Comparison of ENCODE assay signal across 8 mouse cellular contexts in the genomic region with DNA sequence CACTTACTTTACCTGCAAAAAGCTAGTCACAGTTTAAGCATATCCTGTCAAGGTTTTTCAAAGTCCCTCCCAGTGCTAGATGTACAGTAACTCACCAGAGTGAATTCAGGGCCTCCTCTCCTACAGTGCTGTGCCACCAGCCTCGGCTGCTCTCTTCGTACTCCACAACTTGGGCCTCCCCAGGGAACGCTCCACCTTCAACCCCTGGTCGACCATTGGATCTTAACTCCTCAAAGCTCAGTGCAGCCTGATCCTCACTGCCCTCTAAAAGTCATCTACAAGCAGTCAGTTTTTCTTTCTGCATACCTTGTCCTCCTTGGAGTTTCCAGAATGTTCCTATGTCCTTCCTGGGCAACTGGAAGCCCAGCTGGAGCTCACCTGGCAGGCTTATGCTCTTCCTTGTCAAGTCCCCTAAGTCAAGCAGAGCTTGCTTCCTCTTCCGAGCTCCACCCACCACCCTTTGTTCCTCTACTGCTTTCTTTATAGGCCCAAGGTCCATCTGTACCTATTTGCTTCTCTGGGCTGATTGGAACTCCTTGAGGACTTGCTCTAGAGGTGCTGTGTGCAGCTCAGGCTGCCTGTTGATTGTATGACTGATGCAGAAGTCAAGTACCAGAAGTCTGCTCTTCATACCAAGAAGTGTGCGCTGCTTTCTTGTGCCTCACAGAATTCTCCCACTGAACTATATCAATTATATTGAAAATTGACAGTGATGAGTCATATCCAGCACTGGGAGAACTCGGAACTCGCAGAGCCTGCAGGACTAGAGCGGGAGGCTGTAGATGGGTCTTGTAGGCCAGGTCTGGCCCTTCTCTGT.
A peak's percentile ranks its signal among the peaks of the same experiment; 100 is the strongest.
DNase-seq lines count a peak whose midpoint lies in the region; ATAC-seq and TF ChIP-seq lines count a peak whose summit lies in the region.

No protein-coding gene starts in this region.

- ATAC-seq in heart, embryonic 14.5 days (ENCODE audit: insufficient number of reproducible peaks, insufficient read depth, low FRiP score, low read depth), result peak; percentile 31; the same call in 1 of the 2 replicates
- peak; percentile 25 for ATAC-seq in midbrain, embryonic 13.5 days

- H3K36me3 ChIP-seq in C2C12 (ENCODE audit: control insufficient read depth, insufficient read depth), result peaks cover 18% of the 10 kb centered on the region
- peaks cover 5% of the 10 kb centered on the region; the same call in 1 of the 2 replicates for H3K36me3 ChIP-seq in heart, embryonic 14.5 days (ENCODE audit: control insufficient read depth, insufficient read depth, low read length)
- H3K36me3 ChIP-seq in midbrain, embryonic 13.5 days, result 0 out of 2 replicates have a peak, but pooled peaks cover 9% of the 10 kb centered on the region

- no peaks in the 10 kb centered on the region for H3K27me3 ChIP-seq in C2C12 (ENCODE audit: control insufficient read depth, insufficient read depth, insufficient read length)
- H3K27me3 ChIP-seq in heart, embryonic 14.5 days (ENCODE audit: control insufficient read depth, insufficient read depth, low read length), result no peaks in the 10 kb centered on the region
- no peaks in the 10 kb centered on the region for H3K27me3 ChIP-seq in midbrain, embryonic 13.5 days

- peak overlapping the region; percentile 99 for H3ac ChIP-seq in C2C12 (ENCODE audit: control insufficient read depth, insufficient read length, low read depth)

- 36% methylated on average over 9 of the region's 9 CpGs for WGBS in heart, embryonic 14.5 days
- WGBS in midbrain, embryonic 13.5 days, result 38% methylated on average over 9 of the region's 9 CpGs

- peak overlapping the region; percentile 90 for H3K9ac ChIP-seq in heart, embryonic 14.5 days (ENCODE audit: low read length)
- peak overlapping the region; percentile 94 for H3K9ac ChIP-seq in midbrain, embryonic 13.5 days (replicated peaks)

- H3K4me3 ChIP-seq in C2C12 (ENCODE audit: insufficient read depth, poor library complexity, severe bottlenecking), result peak overlapping the region; percentile 86
- peak overlapping the region; percentile 71 to 76 for H3K4me3 ChIP-seq in heart, embryonic 14.5 days (ENCODE audit: control insufficient read depth in 1 of 2, insufficient read depth in 1 of 2, low read depth in 1 of 2, low read length in 2 of 2)
- peak overlapping the region; percentile 80 for H3K4me3 ChIP-seq in midbrain, embryonic 13.5 days (replicated peaks)

- peak overlapping the region; percentile 87 to 91 for H3K27ac ChIP-seq in heart, embryonic 14.5 days (replicated peaks in 1 of 2; ENCODE audit: control insufficient read depth in 1 of 2, insufficient read depth in 1 of 2, low read depth in 2 of 2, low read length in 2 of 2)
- peak overlapping the region; percentile 94 for H3K27ac ChIP-seq in midbrain, embryonic 13.5 days

- TF ChIP-seq CTCF in C2C12 (IDR thresholded peaks at IDR 0.05; ENCODE audit: control insufficient read depth, insufficient read depth, insufficient read length), result no peak

- H3K79me2 ChIP-seq in C2C12 (ENCODE audit: control insufficient read depth, insufficient read depth), result peaks cover 41% of the 10 kb centered on the region

- H3K79me3 ChIP-seq in C2C12 (ENCODE audit: low read depth), result peaks cover 24% of the 10 kb centered on the region

- no peaks in the 10 kb centered on the region for H3K9me3 ChIP-seq in heart, embryonic 14.5 days (ENCODE audit: control insufficient read depth, low read length)
- H3K9me3 ChIP-seq in midbrain, embryonic 13.5 days, result no peaks in the 10 kb centered on the region

- DNase-seq in R1 (ENCODE audit: low read depth, low spot score), result peak; percentile 70
- peak; percentile 30 to 62 for DNase-seq in kidney, postnatal 4 days
- DNase-seq in yolk sac, embryonic 10.5 days (ENCODE audit: low spot score), result peak; percentile 72
- no peak for DNase-seq in layer of hippocampus, postnatal 14 days (ENCODE audit: low spot score in 2 of 2)
- DNase-seq in frontal cortex, adult 2 months (ENCODE audit: extremely low spot score in 1 of 2, low spot score in 1 of 2), result no peak

- H3K4me2 ChIP-seq in heart, embryonic 14.5 days (ENCODE audit: low read length), result peak overlapping the region; percentile 79
- H3K4me2 ChIP-seq in midbrain, embryonic 13.5 days (replicated peaks), result peak overlapping the region; percentile 89

- H3K4me1 ChIP-seq in heart, embryonic 14.5 days (ENCODE audit: control insufficient read depth in 2 of 2, insufficient read depth in 2 of 2, low read length in 2 of 2), result peaks cover 13 to 26% of the 10 kb centered on the region in 2 experiments
- H3K4me1 ChIP-seq in midbrain, embryonic 13.5 days (replicated peaks), result peaks cover 50% of the 10 kb centered on the region

TF ChIP-seq in C2C12, 6 proteins besides CTCF, POLR2A, EP300 and RAD21:
- no peak for TF ChIP-seq MYOD1 (IDR thresholded peaks at IDR 0.05; ENCODE audit: control insufficient read depth, insufficient read length, low read depth)
- TF ChIP-seq MAX (IDR thresholded peaks at IDR 0.05), result no peak
- TF ChIP-seq USF1 (IDR thresholded peaks at IDR 0.05; ENCODE audit: low read depth), result no peak
- TF ChIP-seq MYOG (IDR thresholded peaks at IDR 0.05; ENCODE audit: control insufficient read depth, extremely low read depth, insufficient read length), result no peak
- TF ChIP-seq CEBPB (IDR thresholded peaks at IDR 0.05; ENCODE audit: low read depth), result no peak

Comparison
In these comparisons a context has a peak if more than half of its experiments do, and no peak if none do; other contexts are left out.
1. DNase-seq: peak in R1 (single experiment), kidney, postnatal 4 days (2 of 2) and yolk sac, embryonic 10.5 days (single experiment); none in layer of hippocampus, postnatal 14 days (0 of 2) and frontal cortex, adult 2 months (0 of 2).
2. Peak in every context shown above with its lines, with median percentiles within 50 percentile points of each other: H3K4me3 ChIP-seq.